Mouse (Mus musculus) CH12.LX (cell line): ENCODE results near the gene Gse1. TPM values are rescaled to one million over a fixed set of nuclear protein-coding genes. Genes with fewer than 3 reads are reported as not detected.

Source experiments
- DNase-seq: peaks from one replicate; pipeline ENCODE4 v3.0.0-alpha.2; 2013; ENCODE audit errors: extremely low read depth
- H3K27ac ChIP-seq: 2 replicates; pipeline ENCODE4 v1.5.1; 2012; ENCODE audit warnings: low read depth, mild to moderate bottlenecking, control low read depth, moderate library complexity; ENCODE audit not compliant: insufficient read depth
- H3K27me3 ChIP-seq: replicated peaks from 2 replicates; pipeline ENCODE3; 2012; ENCODE audit warnings: inconsistent platforms
- H3K36me3 ChIP-seq, 2 experiments: replicated peaks in 1 of 2; 2 replicates each; pipeline versions ENCODE3 to v1.6.1; 2012; ENCODE audit warnings: inconsistent platforms in 1 of 2, low read length in 1 of 2, mild to moderate bottlenecking in 1 of 2, mixed read lengths in 1 of 2, moderate library complexity in 1 of 2; ENCODE audit not compliant: control insufficient read depth in 1 of 2, insufficient read depth in 1 of 2
- H3K4me1 ChIP-seq, 2 experiments: 2 replicates each; pipeline ENCODE4 v1.6.1; 2012; ENCODE audit warnings: inconsistent platforms in 1 of 2, moderate library complexity in 1 of 2; ENCODE audit not compliant: insufficient read depth in 2 of 2, control insufficient read depth in 1 of 2
- H3K4me2 ChIP-seq: 2 replicates; pipeline ENCODE4 v1.6.1; 2012; ENCODE audit warnings: low read depth, mild to moderate bottlenecking, control low read depth; ENCODE audit not compliant: poor library complexity, insufficient read depth, severe bottlenecking
- H3K4me3 ChIP-seq, 3 experiments: fragments of 150-350 bp in 1 of 3; sonication (generic) in 1 of 3; replicated peaks in 1 of 3; 2 replicates each; pipeline versions ENCODE3 to v1.5.1; 2011 to 2012; ENCODE audit warnings: low read depth in 2 of 3, low read length in 2 of 3, mild to moderate bottlenecking in 2 of 3, moderate library complexity in 2 of 3, control low read depth in 1 of 3, improper control_type of control experiment in 1 of 3, inconsistent platforms in 1 of 3, mixed read lengths in 1 of 3; ENCODE audit not compliant: poor library complexity in 1 of 3
- H3K79me2 ChIP-seq: replicated peaks from 2 replicates; pipeline ENCODE4 v1.6.1; 2012; ENCODE audit warnings: mild to moderate bottlenecking, moderate library complexity; ENCODE audit not compliant: control insufficient read depth, poor library complexity, insufficient read depth, severe bottlenecking; ENCODE audit errors: extremely low read depth
- H3K9ac ChIP-seq: 2 replicates; pipeline ENCODE4 v1.6.1; 2012; ENCODE audit warnings: low read depth, mild to moderate bottlenecking, control low read depth, moderate library complexity; ENCODE audit not compliant: insufficient read depth
- H3K9me3 ChIP-seq: replicated peaks from 2 replicates; pipeline ENCODE3; 2012; ENCODE audit warnings: low read length, inconsistent platforms, mixed read lengths
- CTCF ChIP-seq, 2 experiments: IDR thresholded peaks in 1 of 2; conservative IDR thresholded peaks in 1 of 2; 2 replicates each; pipeline ENCODE4 v1.5.1; 2011 to 2012; ENCODE audit warnings: low read depth in 2 of 2, low read length in 2 of 2, improper control_type of control experiment in 1 of 2, inconsistent platforms in 1 of 2, mild to moderate bottlenecking in 1 of 2, moderate library complexity in 1 of 2
- MAZ ChIP-seq: IDR thresholded peaks from 2 replicates; pipeline ENCODE4 v1.6.1; 2012; ENCODE audit warnings: low read depth, mild to moderate bottlenecking, inconsistent platforms, low read length, improper control_type of control experiment, moderate library complexity
- MEF2A ChIP-seq: IDR thresholded peaks from 2 replicates; pipeline ENCODE4 v1.6.1; 2014; ENCODE audit warnings: low read depth, mild to moderate bottlenecking, inconsistent platforms, low read length, improper control_type of control experiment, borderline replicate concordance
- MYC ChIP-seq: IDR thresholded peaks from 2 replicates; pipeline ENCODE4 v1.6.1; 2011; ENCODE audit warnings: low read depth, mild to moderate bottlenecking, improper control_type of control experiment, low read length
- POLR2AphosphoS2 ChIP-seq: IDR thresholded peaks from 2 replicates; pipeline ENCODE4 v1.6.1; 2011; ENCODE audit warnings: low read depth, low read length, improper control_type of control experiment
- RAD21 ChIP-seq: IDR thresholded peaks from 2 replicates; pipeline ENCODE4 v1.6.1; 2011; ENCODE audit warnings: low read depth, mild to moderate bottlenecking, low read length, improper control_type of control experiment, moderate library complexity
- SIN3A ChIP-seq: IDR thresholded peaks from 2 replicates; pipeline ENCODE4 v1.6.1; 2012; ENCODE audit warnings: low read length, improper control_type of control experiment, inconsistent platforms
- SMC3 ChIP-seq: IDR thresholded peaks from 2 replicates; pipeline ENCODE4 v1.6.1; 2011; ENCODE audit warnings: low read depth, low read length, improper control_type of control experiment
- TBP ChIP-seq: conservative IDR thresholded peaks from 2 replicates; pipeline ENCODE4 v1.6.1; 2011; ENCODE audit warnings: low read depth, low read length, improper control_type of control experiment
- TCF12 ChIP-seq: IDR thresholded peaks from 2 replicates; pipeline ENCODE4 v1.6.1; 2014; ENCODE audit warnings: low read depth, mild to moderate bottlenecking, inconsistent platforms, low read length, improper control_type of control experiment
- ZC3H11A ChIP-seq: IDR thresholded peaks from 2 replicates; pipeline ENCODE4 v1.6.1; 2012; ENCODE audit warnings: low read depth, mild to moderate bottlenecking, inconsistent platforms, low read length, improper control_type of control experiment
- ZNF384 ChIP-seq: IDR thresholded peaks from 2 replicates; pipeline ENCODE4 v1.6.1; 2012; ENCODE audit warnings: low read depth, low read length, improper control_type of control experiment, inconsistent platforms
- dilution Hi-C: fragments of 300-500 bp; cut with MboI; formaldehyde crosslinking; loops from 2 replicates; pipeline ENCODE4 v1.14.3; 2020; ENCODE audit warnings: low sequenced_read_pairs; ENCODE audit not compliant: extremely low pct_unique_long_range_greater_than_20kb, extremely low pct_ligation_motif_present
- in situ Hi-C: fragments of 300-500 bp; cut with MboI; formaldehyde crosslinking; loops from 3 replicates; pipeline ENCODE4 v1.14.3; 2019; ENCODE audit warnings: low sequenced_read_pairs, low pct_ligation_motif_present, low pct_unique_long_range_greater_than_20kb, mixed read lengths
- polyA plus RNA-seq: library from polyadenylated mRNA; unstranded; fragments of >175 nt; gene quantifications from 2 replicates; pipeline ENCODE4 v1.2.1, GENCODE M21; 2012; ENCODE audit warnings: low read depth; ENCODE audit not compliant: insufficient read length
- total RNA-seq, 2 experiments: library from RNA; depleted of rRNA; stranded (reverse); fragments of 300-350 nt in 1 of 2; fragments of >200 nt in 1 of 2; gene quantifications; 2 replicates each; pipeline ENCODE4 v1.2.3; 2012 to 2014

Gene Gse1
- total and polyA plus RNA-seq, 3 experiments: 1.3 to 9.8 (median 8.5) TPM

DNA sequence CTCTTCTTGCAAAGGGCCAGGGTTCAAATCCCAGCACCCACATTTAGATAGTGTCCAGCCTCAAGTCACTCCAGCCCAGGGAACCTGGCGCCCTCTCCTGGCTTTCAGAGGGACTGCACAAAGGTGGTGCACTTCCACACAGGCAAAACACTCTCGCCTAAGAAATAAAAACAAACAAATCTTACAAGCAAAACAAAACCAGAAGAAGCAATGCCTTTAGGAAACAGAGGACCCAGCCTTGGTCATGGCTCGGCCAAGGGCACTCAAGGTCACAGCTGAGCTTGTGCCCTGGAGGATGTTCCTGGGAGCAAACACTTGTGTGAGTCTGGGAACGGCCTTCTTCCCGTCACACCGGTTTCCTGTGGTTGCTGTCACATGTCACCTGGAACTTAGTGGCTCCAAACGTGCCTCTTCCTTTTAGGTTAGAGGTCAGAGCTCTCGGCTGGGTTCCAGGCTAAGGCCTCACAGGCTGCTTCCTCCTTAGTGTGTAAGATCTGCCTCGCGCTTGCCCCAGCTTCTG lies 135.4 kb downstream of the Gse1 start:
- H3K27ac ChIP-seq: no peak overlapping the region
- in situ Hi-C loops: loop anchor here (5.0 kb wide), 1 partner anchor 41 kb away; no protein-coding TSS in a partner anchor
- peaks cover 2% of the 10 kb centered on the region for H3K9me3 ChIP-seq
- TF ChIP-seq CTCF (conservative IDR thresholded peaks at IDR 0.05 in 1 of 2, IDR thresholded peaks at IDR 0.05 in 1 of 2; ENCODE audit: low read depth in 2 of 2, low read length in 2 of 2) (peak; percentile 61 to 83), RAD21 (peak; percentile 69), POLR2AphosphoS2 (no peak), ZC3H11A (0 out of 2 replicates have a peak, but pooled peaks have one; percentile 3), MYC (no peak), SMC3 (peak; percentile 85)
- dilution Hi-C loops: no loop called here
- no peaks in the 10 kb centered on the region for H3K79me2 ChIP-seq
- H3K9ac ChIP-seq: no peak overlapping the region
- peaks cover 8 to 31% of the 10 kb centered on the region in 2 experiments for H3K4me1 ChIP-seq
- H3K4me3 ChIP-seq: no peak overlapping the region
- H3K4me2 ChIP-seq: no peak overlapping the region
- no peak for DNase-seq
- H3K36me3 ChIP-seq: no peaks in the 10 kb centered on the region
- H3K27me3 ChIP-seq: peaks cover 9% of the 10 kb centered on the region

DNA sequence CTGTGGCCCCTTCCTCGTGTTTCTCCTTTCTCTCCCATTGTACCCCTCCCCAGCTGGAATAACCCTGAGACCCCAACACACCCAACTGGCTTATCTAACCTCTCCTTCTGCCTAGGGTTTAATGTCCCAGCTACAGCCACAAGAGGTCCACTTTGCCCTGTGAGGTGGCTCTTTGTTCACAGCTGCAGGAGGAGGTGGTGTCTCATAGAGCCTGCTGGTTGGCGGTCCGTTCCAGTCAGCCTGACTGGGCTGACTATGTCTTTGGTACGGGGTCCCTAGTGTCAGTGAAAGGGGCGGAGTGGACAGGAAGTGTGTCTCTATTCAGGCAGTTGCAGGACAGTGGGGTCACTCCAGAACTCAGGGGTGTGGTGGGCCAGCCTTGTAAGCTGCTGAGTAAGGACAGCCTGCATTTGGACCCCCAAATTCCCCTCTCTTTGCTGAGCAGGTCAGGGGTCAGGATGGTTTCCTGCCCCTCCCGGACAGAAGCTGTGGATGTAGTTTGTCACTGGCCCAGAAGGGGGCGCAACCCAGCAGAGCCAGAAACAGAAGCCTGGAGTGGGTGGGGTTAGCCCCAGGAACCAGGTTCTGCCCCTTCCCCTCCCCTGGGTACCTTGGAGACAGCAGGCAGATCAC lies 136.0 kb downstream of the Gse1 start:
- dilution Hi-C loops: no loop called here
- no peak overlapping the region for H3K4me2 ChIP-seq
- TF ChIP-seq TCF12 (no peak), TBP (no peak), CTCF (conservative IDR thresholded peaks at IDR 0.05 in 1 of 2, IDR thresholded peaks at IDR 0.05 in 1 of 2; ENCODE audit: low read depth in 2 of 2, low read length in 2 of 2) (peak; percentile 55 to 73; a peak in 3 of 4 replicates), SIN3A (no peak), ZNF384 (no peak), SMC3 (peak; percentile 70), RAD21 (peak; percentile 50), MYC (no peak), MAZ (peak; percentile 71; the same call in 1 of the 2 replicates), MEF2A (0 out of 2 replicates have a peak, but pooled peaks have one; percentile 19)
- peaks cover 13 to 37% of the 10 kb centered on the region in 2 experiments for H3K4me1 ChIP-seq
- no peak overlapping the region for H3K27ac ChIP-seq
- peaks cover 9% of the 10 kb centered on the region for H3K27me3 ChIP-seq
- no peak overlapping the region for H3K9ac ChIP-seq
- peak; percentile 59 for DNase-seq
- no peak overlapping the region for H3K4me3 ChIP-seq
- H3K9me3 ChIP-seq: peaks cover 2% of the 10 kb centered on the region
- in situ Hi-C loops: loop anchor here (5.0 kb wide), 1 partner anchor 42 kb away; no protein-coding TSS in a partner anchor
- H3K36me3 ChIP-seq: no peaks in the 10 kb centered on the region
- H3K79me2 ChIP-seq: no peaks in the 10 kb centered on the region
